Mouse (Mus musculus) C2C12 (cell line): ENCODE data around the gene Gm20388. TPM values are rescaled to one million over a fixed set of nuclear protein-coding genes. Genes with fewer than 3 reads are reported as not detected.
A peak's percentile ranks its signal among the peaks of the same experiment; 100 is the strongest.

ENCODE experiments used
- H3K27me3 ChIP-seq: one replicate; pipeline ENCODE4 v1.6.1; 2011; ENCODE audit not compliant: control insufficient read depth, insufficient read depth, insufficient read length
- H3K36me3 ChIP-seq: one replicate; pipeline ENCODE4 v1.6.1; 2011; ENCODE audit not compliant: control insufficient read depth, insufficient read depth
- H3K4me3 ChIP-seq: one replicate; pipeline ENCODE4 v1.5.1; 2011; ENCODE audit warnings: mild to moderate bottlenecking, control low read depth; ENCODE audit not compliant: poor library complexity, insufficient read depth, severe bottlenecking
- H3K79me2 ChIP-seq: one replicate; pipeline ENCODE4 v1.6.1; 2011; ENCODE audit not compliant: control insufficient read depth, insufficient read depth
- H3K79me3 ChIP-seq: one replicate; pipeline ENCODE4 v1.6.1; 2011; ENCODE audit warnings: low read depth, control low read depth
- H3ac ChIP-seq: one replicate; pipeline ENCODE3; 2011; ENCODE audit warnings: low read depth; ENCODE audit not compliant: control insufficient read depth, insufficient read length
- CEBPB ChIP-seq: IDR thresholded peaks from one replicate; pipeline ENCODE4 v1.6.1; 2011; ENCODE audit warnings: low read depth, mild to moderate bottlenecking, control low read depth, moderate library complexity
- CTCF ChIP-seq: IDR thresholded peaks from one replicate; pipeline ENCODE4 v1.5.1; 2011; ENCODE audit not compliant: control insufficient read depth, insufficient read depth, insufficient read length
- FOSL1 ChIP-seq: IDR thresholded peaks from one replicate; pipeline ENCODE4 v1.8.0; 2011; ENCODE audit warnings: mild to moderate bottlenecking, low read length; ENCODE audit not compliant: poor library complexity, insufficient read depth, severe bottlenecking
- MAX ChIP-seq: IDR thresholded peaks from one replicate; pipeline ENCODE4 v1.6.1; 2011; ENCODE audit warnings: mild to moderate bottlenecking, control low read depth
- MYOD1 ChIP-seq: IDR thresholded peaks from one replicate; pipeline ENCODE4 v1.6.1; 2011; ENCODE audit warnings: low read depth; ENCODE audit not compliant: control insufficient read depth, insufficient read length
- MYOG ChIP-seq: IDR thresholded peaks from one replicate; pipeline ENCODE4 v1.6.1; 2011; ENCODE audit not compliant: control insufficient read depth, insufficient read length; ENCODE audit errors: extremely low read depth
- USF1 ChIP-seq: IDR thresholded peaks from one replicate; pipeline ENCODE4 v1.6.1; 2011; ENCODE audit warnings: low read depth, mild to moderate bottlenecking, control low read depth, moderate library complexity
- polyA plus RNA-seq: library from polyadenylated mRNA; unstranded; fragments of >200 nt; fragmentation: generic; extraction: Trizol; gene quantifications from one replicate; pipeline ENCODE4 v1.2.1, GENCODE M21; 2012; ENCODE audit warnings: missing spikeins

Gene Gm20388
- polyA plus RNA-seq, 1 experiment, result 15.0 TPM

DNA sequence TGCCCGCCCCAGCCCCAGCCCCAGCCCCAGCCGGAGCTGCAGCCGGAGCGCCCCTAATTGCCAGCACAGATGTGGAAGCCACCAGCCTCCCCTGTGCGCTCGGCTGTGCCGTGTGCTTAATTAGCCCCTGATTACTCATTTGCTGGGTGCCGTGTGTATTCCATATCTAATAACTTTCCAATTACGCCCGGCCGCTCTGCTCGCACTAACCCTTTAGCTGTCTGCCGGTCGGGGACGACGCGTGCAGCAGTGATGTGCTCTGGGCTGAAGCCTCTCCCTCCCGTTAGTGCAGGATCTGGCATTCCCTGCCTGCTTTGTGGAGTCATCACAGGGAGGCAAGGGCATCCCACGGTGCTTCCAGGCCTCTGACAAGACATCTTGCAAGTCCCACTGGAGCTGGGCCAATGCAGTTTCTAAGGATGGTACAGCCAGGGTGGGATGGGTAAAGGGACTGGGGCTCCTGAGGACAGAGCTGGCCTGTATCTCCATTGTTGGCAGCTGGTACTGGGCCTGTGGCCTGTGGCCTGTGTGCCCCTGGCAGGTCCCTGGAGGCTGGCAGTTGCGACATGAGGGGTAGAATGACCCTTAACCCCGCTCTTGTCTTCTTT is 437.2 kb downstream of the Gm20388 start:
- Histone ChIP-seq H3K27me3 (no peaks in the 10 kb centered on the region), H3K79me3 (no peaks in the 10 kb centered on the region), H3K4me3 (no peak overlapping the region), H3K79me2 (no peaks in the 10 kb centered on the region), H3ac (no peak overlapping the region), H3K36me3 (no peaks in the 10 kb centered on the region)
- TF ChIP-seq MAX (no peak), FOSL1 (no peak), USF1 (no peak), MYOG (no peak), CTCF (no peak), MYOD1 (no peak), CEBPB (no peak)

- Histone ChIP-seq H3K27me3 (no peaks in the 10 kb centered on the region), H3ac (no peak overlapping the region), H3K79me2 (no peaks in the 10 kb centered on the region), H3K4me3 (no peak overlapping the region), H3K79me3 (no peaks in the 10 kb centered on the region), H3K36me3 (no peaks in the 10 kb centered on the region)
- TF ChIP-seq CEBPB (no peak), USF1 (no peak), CTCF (no peak), MYOD1 (no peak), MYOG (no peak), FOSL1 (no peak), MAX (no peak)
These were observed 438.3 kb downstream of the Gm20388 start for GRCm38 (mm10) chr8:120348922-120349321.

DNA sequence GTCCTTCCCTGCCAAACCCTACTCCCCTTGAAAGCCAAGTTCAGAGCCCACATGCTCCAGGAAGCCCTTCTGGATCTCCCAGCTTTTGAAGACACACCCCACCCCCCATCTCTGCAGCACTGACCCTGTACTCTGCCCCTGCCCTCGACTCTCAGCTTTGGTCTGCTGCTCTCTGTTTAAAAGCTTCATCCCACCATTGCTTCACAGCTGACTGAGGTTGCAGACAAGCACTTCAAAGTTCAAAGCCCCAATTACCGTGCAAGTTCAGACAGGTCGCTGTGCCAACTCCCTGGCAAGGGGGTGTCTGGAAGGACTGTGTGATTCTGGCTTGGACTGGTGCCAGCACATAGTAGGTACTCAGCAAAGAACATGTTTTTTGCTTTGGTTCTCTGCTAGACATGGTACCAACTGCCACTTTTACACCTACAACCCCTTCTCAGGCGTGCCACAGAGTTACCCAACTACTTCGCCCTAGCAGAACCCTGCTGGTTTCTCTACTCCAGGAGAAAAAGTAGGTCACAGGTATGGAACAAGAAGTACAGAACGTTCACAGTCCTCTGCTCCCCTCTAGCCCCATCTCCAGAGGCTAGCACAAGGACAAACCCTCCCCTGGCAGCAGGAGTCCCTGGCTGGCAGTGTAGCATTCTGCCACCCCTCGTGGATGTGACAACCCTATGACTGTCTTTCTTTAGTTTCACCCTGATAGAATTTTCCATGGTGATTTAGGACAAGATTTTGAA is 440.9 kb downstream of the Gm20388 start:
- H3K36me3 ChIP-seq, result no peaks in the 10 kb centered on the region
- no peaks in the 10 kb centered on the region for H3K27me3 ChIP-seq
- no peak overlapping the region for H3K4me3 ChIP-seq
- H3K79me2 ChIP-seq, result no peaks in the 10 kb centered on the region
- no peaks in the 10 kb centered on the region for H3K79me3 ChIP-seq
- TF ChIP-seq MAX (no peak), FOSL1 (no peak), CTCF (no peak), USF1 (no peak), CEBPB (no peak), MYOD1 (no peak), MYOG (no peak)
- no peak overlapping the region for H3ac ChIP-seq

GRCm38 (mm10) chr8:120352096-120352495 is 441.5 kb downstream of the Gm20388 start:
- TF ChIP-seq CEBPB (no peak), FOSL1 (no peak), MYOD1 (no peak), CTCF (no peak), MYOG (no peak), USF1 (no peak), MAX (no peak)
- no peaks in the 10 kb centered on the region for H3K27me3 ChIP-seq
- H3K79me3 ChIP-seq, result no peaks in the 10 kb centered on the region
- H3K4me3 ChIP-seq, result no peak overlapping the region
- H3ac ChIP-seq, result no peak overlapping the region
- no peaks in the 10 kb centered on the region for H3K79me2 ChIP-seq
- no peaks in the 10 kb centered on the region for H3K36me3 ChIP-seq

- Histone ChIP-seq H3K27me3 (no peaks in the 10 kb centered on the region), H3K4me3 (no peak overlapping the region), H3K79me2 (no peaks in the 10 kb centered on the region), H3K79me3 (no peaks in the 10 kb centered on the region), H3ac (no peak overlapping the region), H3K36me3 (no peaks in the 10 kb centered on the region)
- TF ChIP-seq FOSL1 (no peak), CTCF (no peak), CEBPB (no peak), USF1 (no peak), MAX (no peak), MYOG (no peak), MYOD1 (peak; percentile 8)
These were observed 445.4 kb downstream of the Gm20388 start for GRCm38 (mm10) chr8:120356067-120356466.

- H3K79me2 ChIP-seq, result no peaks in the 10 kb centered on the region
- H3K4me3 ChIP-seq, result no peak overlapping the region
- H3ac ChIP-seq, result no peak overlapping the region
- H3K79me3 ChIP-seq, result no peaks in the 10 kb centered on the region
- no peaks in the 10 kb centered on the region for H3K36me3 ChIP-seq
- H3K27me3 ChIP-seq, result no peaks in the 10 kb centered on the region
- no peak for TF ChIP-seq MYOG
- TF ChIP-seq CTCF, result no peak
- TF ChIP-seq USF1, result no peak
- TF ChIP-seq CEBPB, result no peak
- no peak for TF ChIP-seq MAX
- TF ChIP-seq FOSL1, result no peak
- no peak for TF ChIP-seq MYOD1
These were observed 446.9 kb downstream of the Gm20388 start for GRCm38 (mm10) chr8:120357504-120357903.
